Mouse (Mus musculus) right cerebral cortex, postnatal 25 days (tissue): ENCODE measurements around the gene Syt3.
A peak's percentile ranks its signal among the peaks of the same experiment; 100 is the strongest.

Experiments
- DNase-seq: peaks from one replicate; pipeline ENCODE4 v3.0.0; 2022

The Syt3 gene

GRCm38 (mm10) chr7:44383980-44384715 lies at the start of gene Syt3:
Syt3 (plus strand) TSS chr7:44384102.
- peak; percentile 78 for DNase-seq

GRCm38 (mm10) chr7:44334139-44334538 lies 49.8 kb upstream of the Syt3 start:
- no peak for DNase-seq

GRCm38 (mm10) chr7:44335031-44335878 lies 48.6 kb upstream of the Syt3 start:
- DNase-seq: no peak

- DNase-seq: no peak
Observed at GRCm38 (mm10) chr7:44336046-44337021, 47.6 kb upstream of the Syt3 start.

- no peak for DNase-seq
Observed at GRCm38 (mm10) chr7:44337121-44337849, 46.6 kb upstream of the Syt3 start.

GRCm38 (mm10) chr7:44340226-44340625 lies 43.7 kb upstream of the Syt3 start:
- no peak for DNase-seq

GRCm38 (mm10) chr7:44341119-44341518 lies 42.8 kb upstream of the Syt3 start:
- DNase-seq: no peak

- DNase-seq: no peak
Observed at GRCm38 (mm10) chr7:44341714-44342113, 42.2 kb upstream of the Syt3 start.

- DNase-seq: no peak
Observed at GRCm38 (mm10) chr7:44343459-44344015, 40.4 kb upstream of the Syt3 start.

GRCm38 (mm10) chr7:44344622-44345021 lies 39.3 kb upstream of the Syt3 start:
- DNase-seq: no peak

GRCm38 (mm10) chr7:44349043-44349442 lies 34.9 kb upstream of the Syt3 start:
- no peak for DNase-seq

GRCm38 (mm10) chr7:44350957-44351711 lies 32.8 kb upstream of the Syt3 start:
- DNase-seq: peak; percentile 74

GRCm38 (mm10) chr7:44351881-44352749 lies 31.8 kb upstream of the Syt3 start:
- DNase-seq: peak; percentile 39

GRCm38 (mm10) chr7:44352750-44353600 lies 30.9 kb upstream of the Syt3 start:
- peak; percentile 67 for DNase-seq

GRCm38 (mm10) chr7:44353601-44354340 lies 30.1 kb upstream of the Syt3 start:
- no peak for DNase-seq

- DNase-seq: no peak
Observed at GRCm38 (mm10) chr7:44355411-44355810, 28.5 kb upstream of the Syt3 start.

- no peak for DNase-seq
Observed at GRCm38 (mm10) chr7:44356590-44357481, 27.1 kb upstream of the Syt3 start.
